Mouse (Mus musculus): ENCODE measurements around the gene Akap8. TPM values are rescaled to one million over a fixed set of nuclear protein-coding genes. Genes with fewer than 3 reads are reported as not detected.

The Akap8 gene
- polyA plus RNA-seq, 1 experiment, result 169 TPM

DNA sequence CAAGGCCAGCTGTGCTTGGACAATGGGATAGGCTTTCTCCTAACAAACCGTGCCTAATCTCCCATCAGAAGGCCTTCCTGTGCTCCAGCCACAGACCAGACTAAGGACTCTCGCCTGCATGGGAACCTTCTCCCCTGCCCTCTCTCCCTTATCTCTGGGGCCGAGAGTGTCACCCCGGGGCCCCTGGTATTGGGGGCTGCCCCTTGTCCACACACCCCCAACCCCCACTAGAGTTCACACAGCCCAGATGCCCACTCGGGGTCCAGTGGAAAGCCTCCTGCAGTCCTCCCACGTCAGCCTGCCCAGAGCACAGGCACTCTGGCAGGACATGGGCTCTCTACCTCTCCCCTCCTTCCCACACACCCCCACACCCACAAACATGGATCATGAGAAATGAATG, 63.1 kb downstream of the Akap8 start:
- WGBS, result 87% methylated on average over 6 of the region's 6 CpGs

DNA sequence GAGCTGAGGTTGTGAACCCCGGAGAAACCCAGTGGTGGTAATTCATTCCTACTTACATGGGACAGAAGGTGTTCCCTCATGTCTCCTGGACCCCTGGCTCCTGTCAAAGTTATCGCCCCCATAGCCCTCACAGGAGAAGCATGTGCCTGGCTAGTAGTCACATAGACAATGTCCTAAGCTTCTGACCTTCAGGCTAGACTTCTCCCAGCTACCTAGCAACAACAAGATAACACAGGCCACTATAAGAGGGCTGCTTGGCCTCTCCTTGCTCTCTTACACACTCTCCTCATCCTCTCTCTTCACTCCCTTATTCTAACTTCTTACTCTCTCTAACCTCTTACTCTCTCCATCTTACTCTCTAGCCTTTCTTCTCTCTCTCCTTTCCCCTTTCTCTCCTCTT, 63.6 kb downstream of the Akap8 start:
- no peaks in the 10 kb centered on the region for H3K27me3 ChIP-seq (ENCODE audit: control insufficient read depth, insufficient read depth, low read length)
- no peak for TF ChIP-seq POLR2A (IDR thresholded peaks at IDR 0.05; ENCODE audit: control insufficient read depth, extremely low read depth, insufficient read depth, low read length, poor library complexity)
- no peak for TF ChIP-seq CTCF (IDR thresholded peaks at IDR 0.05; ENCODE audit: borderline replicate concordance, control insufficient read depth, extremely low read depth, insufficient read depth, low read length, poor library complexity)
- DNase-seq, result no peak
- H3K4me1 ChIP-seq (replicated peaks; ENCODE audit: control insufficient read depth, insufficient read depth, low read length), result no peaks in the 10 kb centered on the region; the same call in 1 of the 2 replicates
- WGBS, result 92% methylated on average over 2 of the region's 2 CpGs
- no peak overlapping the region for H3K4me3 ChIP-seq (ENCODE audit: control insufficient read depth, insufficient read depth, low read length)
- 0 out of 2 replicates have a peak, but pooled peaks cover 3% of the 10 kb centered on the region for H3K36me3 ChIP-seq (ENCODE audit: control insufficient read depth, insufficient read depth, low read length)
- H3K27ac ChIP-seq (ENCODE audit: control insufficient read depth, insufficient read depth, low read length), result no peak overlapping the region

More for the DNA sequence above, 63.1 kb downstream of the Akap8 start:
- DNase-seq, result no peak
- TF ChIP-seq CTCF (IDR thresholded peaks at IDR 0.05; ENCODE audit: borderline replicate concordance, control insufficient read depth, extremely low read depth, insufficient read depth, low read length, poor library complexity), result no peak
- TF ChIP-seq POLR2A (IDR thresholded peaks at IDR 0.05; ENCODE audit: control insufficient read depth, extremely low read depth, insufficient read depth, low read length, poor library complexity), result no peak
- Histone ChIP-seq H3K4me3 (ENCODE audit: control insufficient read depth, insufficient read depth, low read length) (no peak overlapping the region), H3K27me3 (ENCODE audit: control insufficient read depth, insufficient read depth, low read length) (no peaks in the 10 kb centered on the region), H3K4me1 (replicated peaks; ENCODE audit: control insufficient read depth, insufficient read depth, low read length) (no peaks in the 10 kb centered on the region; the same call in 1 of the 2 replicates), H3K36me3 (ENCODE audit: control insufficient read depth, insufficient read depth, low read length) (0 out of 2 replicates have a peak, but pooled peaks cover 2% of the 10 kb centered on the region), H3K27ac (ENCODE audit: control insufficient read depth, insufficient read depth, low read length) (no peak overlapping the region)

DNA sequence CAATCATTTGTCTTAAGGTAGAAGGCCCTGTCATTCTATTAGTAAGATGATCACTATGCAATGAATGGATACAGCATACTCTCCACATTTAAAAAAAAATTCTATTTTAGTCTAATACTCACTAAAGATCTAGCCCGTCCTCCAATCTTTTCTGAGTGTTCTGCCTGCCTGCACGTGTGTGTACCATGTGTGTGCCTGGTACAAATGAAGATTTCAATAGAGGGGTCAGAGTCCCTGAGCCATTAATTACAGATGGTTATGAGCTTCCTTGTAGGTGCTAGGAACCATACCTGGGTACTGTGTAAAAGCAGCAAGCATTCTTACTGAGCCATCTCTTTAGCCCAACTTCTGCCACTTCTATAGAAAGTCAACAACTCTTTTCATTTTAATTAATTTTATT, 64.1 kb downstream of the Akap8 start:
- no peak overlapping the region for H3K27ac ChIP-seq (ENCODE audit: control insufficient read depth, insufficient read depth, low read length)
- no peaks in the 10 kb centered on the region for H3K27me3 ChIP-seq (ENCODE audit: control insufficient read depth, insufficient read depth, low read length)
- WGBS, result 88% methylated on average over 2 of the region's 2 CpGs
- no peak overlapping the region for H3K4me3 ChIP-seq (ENCODE audit: control insufficient read depth, insufficient read depth, low read length)
- no peaks in the 10 kb centered on the region; the same call in 1 of the 2 replicates for H3K4me1 ChIP-seq (replicated peaks; ENCODE audit: control insufficient read depth, insufficient read depth, low read length)
- TF ChIP-seq CTCF (IDR thresholded peaks at IDR 0.05; ENCODE audit: borderline replicate concordance, control insufficient read depth, extremely low read depth, insufficient read depth, low read length, poor library complexity) (no peak), POLR2A (IDR thresholded peaks at IDR 0.05; ENCODE audit: control insufficient read depth, extremely low read depth, insufficient read depth, low read length, poor library complexity) (no peak)
- DNase-seq, result no peak
- 0 out of 2 replicates have a peak, but pooled peaks cover 3% of the 10 kb centered on the region for H3K36me3 ChIP-seq (ENCODE audit: control insufficient read depth, insufficient read depth, low read length)

Other genes starting within 250 kb of the Akap8 start
- gene Notch3, start 154.4 kb downstream of the Akap8 start, polyA plus RNA-seq (2012; rRNA removed), result 63.0 and 72.7 TPM in 2 replicates
- gene Ephx3, start 131.7 kb downstream of the Akap8 start, polyA plus RNA-seq (2012; rRNA removed), result 1.9 and 2.0 TPM in 2 replicates
- 107 and 136 TPM in 2 replicates for gene Brd4, start 36.5 kb downstream of the Akap8 start, polyA plus RNA-seq (2012; rRNA removed)
- gene Akap8l, start 29.4 kb upstream of the Akap8 start, polyA plus RNA-seq (2012; rRNA removed), result 191 and 196 TPM in 2 replicates
- 57.1 and 71.0 TPM in 2 replicates for gene Wiz, start 68.2 kb upstream of the Akap8 start, polyA plus RNA-seq (2012; rRNA removed)
- 541 and 555 TPM in 2 replicates for gene Rasal3, start 82.3 kb upstream of the Akap8 start, polyA plus RNA-seq (2012; rRNA removed)
- 202 and 206 TPM in 2 replicates for gene Pglyrp2, start 102.9 kb upstream of the Akap8 start, polyA plus RNA-seq (2012; rRNA removed)
- 1.1 and 2.0 TPM in 2 replicates for gene Cyp4f39, start 131.5 kb upstream of the Akap8 start, polyA plus RNA-seq (2012; rRNA removed)
- gene Cyp4f17, start 184.8 kb upstream of the Akap8 start, polyA plus RNA-seq (2012; rRNA removed), result 4.8 and 4.9 TPM in 2 replicates
- gene Cyp4f16, start 215.3 kb upstream of the Akap8 start, polyA plus RNA-seq (2012; rRNA removed), result 17.0 and 18.4 TPM in 2 replicates